Mouse (Mus musculus) layer of hippocampus, adult 11-12 months (tissue): ENCODE results near the gene Gm34302.
"Not testable (repeated sequence)": the region's sequence is repeated elsewhere in the genome, so short reads cannot be mapped to it uniquely, and the experiment has no call there.

Source experiments
- DNase-seq: peaks from one replicate; pipeline ENCODE4 v3.0.0; 2022; ENCODE audit warnings: low spot score

Gene Gm34302

GRCm38 (mm10) chr3:63483726-63484125 is at the start of gene Gm34302:
Gene Gm34302, minus strand, starts transcription at chr3:63483879.
- no peak for DNase-seq

DNA sequence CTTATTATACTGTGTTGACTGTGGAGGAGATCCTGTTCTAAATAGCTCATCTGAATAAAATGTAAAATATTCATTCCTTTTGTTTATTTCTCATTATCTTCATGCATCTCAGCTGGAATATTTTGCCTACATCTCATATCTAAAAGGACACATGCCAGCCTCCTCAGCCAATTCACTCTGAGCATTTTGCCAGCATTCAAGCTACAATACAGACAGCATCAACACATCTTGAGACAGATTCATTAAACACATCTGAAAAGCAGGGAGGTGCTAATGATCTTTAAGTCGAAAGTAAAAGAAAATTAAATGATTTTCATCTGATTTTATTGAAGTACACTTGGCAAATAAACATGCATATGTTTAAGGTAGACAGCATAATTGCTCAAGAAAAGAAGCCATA is 48.2 kb upstream of the Gm34302 start:
- DNase-seq, result no peak

GRCm38 (mm10) chr3:63517681-63518080 is 34.0 kb upstream of the Gm34302 start:
- no peak for DNase-seq

GRCm38 (mm10) chr3:63516279-63516678 is 32.6 kb upstream of the Gm34302 start:
- not testable (repeated sequence) for DNase-seq

DNA sequence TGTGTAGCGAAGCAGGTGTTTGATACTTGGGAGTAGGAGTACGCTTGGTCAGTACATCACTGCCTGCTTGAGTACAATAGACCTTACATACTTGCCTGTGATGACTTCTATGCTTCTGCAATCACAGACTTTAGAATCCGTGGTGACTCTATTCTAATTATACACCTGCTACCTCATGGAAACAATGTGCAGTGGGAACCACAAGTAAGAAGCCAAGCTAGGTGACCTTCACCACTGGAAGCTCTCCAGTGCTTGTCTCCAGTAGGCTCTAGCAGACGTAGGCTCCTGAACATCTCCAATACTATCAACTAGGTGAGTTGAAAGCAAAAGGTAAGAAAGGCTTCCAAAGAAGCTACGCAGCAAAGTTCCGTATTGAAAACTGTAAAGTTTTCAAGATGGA is 27.6 kb upstream of the Gm34302 start:
- no peak for DNase-seq

DNA sequence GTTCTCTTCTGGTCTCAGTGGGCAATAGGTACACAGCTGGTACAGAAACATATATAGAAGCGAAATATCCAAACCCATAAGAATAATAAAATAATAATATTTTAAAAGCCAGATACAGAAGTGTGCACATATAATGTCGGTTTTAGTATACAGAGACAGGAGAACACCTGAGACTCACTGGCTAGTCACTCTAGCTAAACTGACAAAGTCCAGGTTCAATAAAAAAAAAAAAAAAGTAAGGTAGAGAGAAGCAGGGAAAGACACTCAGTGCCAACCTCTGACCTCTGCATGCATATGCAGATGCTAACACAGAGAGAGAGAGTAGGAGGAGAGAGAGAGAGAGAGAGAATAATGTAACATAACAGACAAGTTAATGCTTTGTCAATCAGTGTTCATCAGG is 25.8 kb upstream of the Gm34302 start:
- no peak for DNase-seq

- DNase-seq, result no peak
These were observed 25.2 kb upstream of the Gm34302 start for GRCm38 (mm10) chr3:63508924-63509323.

DNA sequence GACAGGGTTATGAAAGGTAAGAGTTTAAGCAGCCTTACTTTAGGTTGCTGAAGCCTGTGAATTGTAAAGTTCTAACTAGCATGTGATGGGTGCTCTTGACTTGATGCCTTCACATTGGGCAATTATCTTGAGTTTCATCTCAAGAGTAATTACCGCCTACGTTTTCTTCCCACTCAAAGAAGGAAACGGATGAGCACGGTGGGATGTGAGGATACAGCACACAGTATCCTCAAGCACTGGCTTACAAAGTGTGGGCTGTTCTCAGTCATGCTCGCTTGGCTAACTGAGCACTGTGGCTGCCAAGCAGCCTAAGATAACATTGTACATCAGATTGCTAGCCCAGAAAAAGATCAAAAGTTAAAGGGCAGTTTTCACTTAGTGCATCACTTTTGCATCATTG is 20.8 kb upstream of the Gm34302 start:
- no peak for DNase-seq

DNA sequence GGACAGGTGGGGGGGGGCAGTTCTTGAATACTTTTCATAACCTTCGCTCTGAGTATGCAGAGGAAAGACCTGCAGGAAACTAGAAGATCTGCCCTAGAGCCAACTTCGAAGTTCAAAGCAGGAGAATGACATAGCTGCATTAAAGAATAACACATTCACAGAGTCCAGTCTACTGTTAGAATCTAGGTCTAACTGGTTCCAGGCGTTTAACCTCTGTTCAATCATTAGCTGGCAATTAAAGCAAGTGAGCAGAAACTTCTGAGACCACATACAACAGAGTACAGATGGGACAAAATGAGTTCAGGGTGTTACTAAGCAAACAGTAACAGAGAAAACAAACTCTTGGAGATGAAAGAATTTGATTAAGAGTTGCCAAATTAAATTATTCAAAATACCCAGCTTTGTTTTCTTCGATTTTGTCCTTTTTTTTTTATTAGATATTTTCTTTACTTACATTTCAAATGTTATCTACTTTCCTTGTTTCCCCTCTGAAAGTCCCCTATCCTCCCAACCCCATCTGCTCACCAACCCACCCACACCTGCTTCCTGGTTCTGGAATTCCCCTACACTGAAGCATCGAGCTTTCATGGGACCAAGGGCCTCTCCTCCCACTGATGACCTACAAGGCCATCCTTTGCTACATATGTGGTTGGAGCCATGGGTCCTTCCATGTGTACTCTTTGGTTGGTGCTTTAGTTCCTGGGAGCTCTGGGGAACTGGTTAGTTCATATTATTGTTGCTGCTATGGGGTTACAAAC is 11.1 kb upstream of the Gm34302 start:
- DNase-seq, result no peak

DNA sequence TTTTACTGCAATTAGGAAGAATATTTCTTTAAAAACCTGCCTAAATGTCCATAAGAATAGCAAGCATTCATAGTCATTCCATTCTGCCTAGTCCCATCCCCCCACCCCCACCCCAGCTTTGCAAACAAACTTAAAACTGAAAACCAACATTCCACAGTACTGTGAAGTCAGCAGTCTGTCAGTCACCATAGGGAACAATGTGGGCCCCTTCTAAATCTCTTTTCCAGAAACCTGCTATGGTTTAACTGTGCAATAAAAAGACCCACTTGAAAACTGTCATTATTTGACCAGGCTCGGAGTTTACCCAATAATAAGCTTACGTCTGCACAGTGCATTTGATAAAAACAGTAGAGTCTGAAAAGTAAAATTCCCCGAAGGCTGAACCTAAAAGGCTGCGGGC is 9.9 kb upstream of the Gm34302 start:
- no peak for DNase-seq

- DNase-seq, result no peak
These were observed 43.1 kb downstream of the Gm34302 start for GRCm38 (mm10) chr3:63440426-63441125.

- no peak for DNase-seq
These were observed 43.9 kb downstream of the Gm34302 start for GRCm38 (mm10) chr3:63439738-63440137.

- no peak for DNase-seq
These were observed 44.8 kb downstream of the Gm34302 start for GRCm38 (mm10) chr3:63438898-63439297.
